Mouse (Mus musculus) forebrain, embryonic 12.5 days (tissue): ENCODE measurements at regions not wholly inside any gene's neighbourhood (a gene's known extent, or its start where the extent isn't known, plus 50 kb on each side); places are given as distances from the start of the nearest gene placed in this dataset.

Experiments used
- ATAC-seq: fragments of 200-750 bp; cut with Nextera tagmentation; 2 replicates; pipeline ENCODE4 v1.8.0; 2017; ENCODE audit warnings: moderate TSS enrichment; ENCODE audit not compliant: low FRiP score
- H3K27ac ChIP-seq: fragments of 300-500 bp; sonication (generic); 2 replicates; pipeline ENCODE4 v1.5.1; 2016; ENCODE audit warnings: mild to moderate bottlenecking
- H3K27me3 ChIP-seq: fragments of 300-500 bp; sonication (generic); 2 replicates; pipeline ENCODE4 v1.6.1; 2016; ENCODE audit warnings: mild to moderate bottlenecking
- H3K36me3 ChIP-seq: fragments of 300-500 bp; sonication (generic); replicated peaks from 2 replicates; pipeline ENCODE4 v1.6.1; 2016; ENCODE audit warnings: mild to moderate bottlenecking
- H3K4me1 ChIP-seq: fragments of 300-500 bp; sonication (generic); 2 replicates; pipeline ENCODE4 v1.6.1; 2016
- H3K4me2 ChIP-seq: fragments of 300-500 bp; sonication (generic); 2 replicates; pipeline ENCODE4 v1.6.1; 2016; ENCODE audit warnings: mild to moderate bottlenecking, moderate library complexity
- H3K4me3 ChIP-seq: fragments of 300-500 bp; sonication (generic); replicated peaks from 2 replicates; pipeline ENCODE4 v1.5.1; 2016; ENCODE audit warnings: mild to moderate bottlenecking
- H3K9ac ChIP-seq: fragments of 300-500 bp; sonication (generic); 2 replicates; pipeline ENCODE4 v1.6.1; 2016; ENCODE audit warnings: mild to moderate bottlenecking
- H3K9me3 ChIP-seq: fragments of 300-500 bp; sonication (generic); 2 replicates; pipeline ENCODE4 v1.6.1; 2016
- WGBS: fragments of 180-500 bp; shearing (Covaris S2); methylation state at CpG from one replicate; pipeline ENCODE4 v1.1.7; 2016; 5-methylcytosine and 5-hydroxymethylcytosine counted together

GRCm38 (mm10) chr11:71541178-71541845, 208.4 kb upstream of the Wscd1 start:
- ATAC-seq, result no peak
- 52% methylated on average over 6 of the region's 6 CpGs for WGBS
- no peak overlapping the region for H3K4me3 ChIP-seq
- H3K9me3 ChIP-seq, result 0 out of 2 replicates have a peak, but pooled peaks cover 9% of the 10 kb centered on the region
- H3K36me3 ChIP-seq, result no peaks in the 10 kb centered on the region
- H3K4me2 ChIP-seq, result no peak overlapping the region
- no peak overlapping the region for H3K27ac ChIP-seq
- H3K4me1 ChIP-seq, result peaks cover 4% of the 10 kb centered on the region; the same call in 1 of the 2 replicates
- H3K9ac ChIP-seq, result no peak overlapping the region
- no peaks in the 10 kb centered on the region for H3K27me3 ChIP-seq

GRCm38 (mm10) chr11:71557412-71557811, 192.3 kb upstream of the Wscd1 start:
- Histone ChIP-seq H3K9ac (no peak overlapping the region), H3K36me3 (no peaks in the 10 kb centered on the region), H3K9me3 (no peaks in the 10 kb centered on the region), H3K4me2 (no peak overlapping the region), H3K4me3 (no peak overlapping the region), H3K4me1 (no peaks in the 10 kb centered on the region), H3K27me3 (no peaks in the 10 kb centered on the region), H3K27ac (no peak overlapping the region)
- no peak for ATAC-seq
- 87% methylated on average over 3 of the region's 3 CpGs for WGBS

GRCm38 (mm10) chr11:71564831-71565230, 184.9 kb upstream of the Wscd1 start:
- no peak overlapping the region for H3K27ac ChIP-seq
- H3K4me2 ChIP-seq, result no peak overlapping the region
- no peaks in the 10 kb centered on the region for H3K4me1 ChIP-seq
- no peaks in the 10 kb centered on the region for H3K36me3 ChIP-seq
- ATAC-seq, result no peak
- H3K9ac ChIP-seq, result no peak overlapping the region
- H3K4me3 ChIP-seq, result no peak overlapping the region
- no peaks in the 10 kb centered on the region for H3K9me3 ChIP-seq
- no peaks in the 10 kb centered on the region for H3K27me3 ChIP-seq

GRCm38 (mm10) chr11:71576801-71577200, 172.9 kb upstream of the Wscd1 start:
- H3K36me3 ChIP-seq, result no peaks in the 10 kb centered on the region
- no peaks in the 10 kb centered on the region for H3K27me3 ChIP-seq
- H3K4me2 ChIP-seq, result no peak overlapping the region
- WGBS, result 68% methylated on average over 5 of the region's 5 CpGs
- H3K4me3 ChIP-seq, result no peak overlapping the region
- H3K27ac ChIP-seq, result no peak overlapping the region
- no peaks in the 10 kb centered on the region for H3K9me3 ChIP-seq
- H3K9ac ChIP-seq, result no peak overlapping the region
- H3K4me1 ChIP-seq, result peaks cover 11% of the 10 kb centered on the region
- no peak for ATAC-seq

GRCm38 (mm10) chr11:71581775-71582174, 167.9 kb upstream of the Wscd1 start:
- Histone ChIP-seq H3K36me3 (no peaks in the 10 kb centered on the region), H3K27me3 (no peaks in the 10 kb centered on the region), H3K9ac (no peak overlapping the region), H3K9me3 (no peaks in the 10 kb centered on the region), H3K27ac (no peak overlapping the region), H3K4me1 (peaks cover 7% of the 10 kb centered on the region), H3K4me3 (no peak overlapping the region), H3K4me2 (no peak overlapping the region)
- 29% methylated on average over 2 of the region's 2 CpGs for WGBS
- ATAC-seq, result peak; percentile 36; the same call in 1 of the 2 replicates

GRCm38 (mm10) chr11:71591014-71591413, 158.7 kb upstream of the Wscd1 start:
- H3K4me1 ChIP-seq, result 0 out of 2 replicates have a peak, but pooled peaks cover 3% of the 10 kb centered on the region
- H3K9ac ChIP-seq, result no peak overlapping the region
- no peaks in the 10 kb centered on the region for H3K27me3 ChIP-seq
- H3K36me3 ChIP-seq, result no peaks in the 10 kb centered on the region
- H3K27ac ChIP-seq, result no peak overlapping the region
- WGBS, result 85% methylated on average over 6 of the region's 6 CpGs
- ATAC-seq, result no peak
- H3K9me3 ChIP-seq, result no peaks in the 10 kb centered on the region
- H3K4me3 ChIP-seq, result no peak overlapping the region
- H3K4me2 ChIP-seq, result no peak overlapping the region

- no peak for ATAC-seq
- Histone ChIP-seq H3K27ac (no peak overlapping the region), H3K9ac (no peak overlapping the region), H3K4me3 (no peak overlapping the region), H3K36me3 (no peaks in the 10 kb centered on the region), H3K4me2 (no peak overlapping the region), H3K4me1 (no peaks in the 10 kb centered on the region), H3K9me3 (no peaks in the 10 kb centered on the region), H3K27me3 (no peaks in the 10 kb centered on the region)
- WGBS, result 62% methylated on average over 6 of the region's 6 CpGs
Observed at GRCm38 (mm10) chr11:71594250-71594847, 155.4 kb upstream of the Wscd1 start.

GRCm38 (mm10) chr11:71597709-71598108, 152.0 kb upstream of the Wscd1 start:
- no peak overlapping the region for H3K9ac ChIP-seq
- no peaks in the 10 kb centered on the region for H3K36me3 ChIP-seq
- no peaks in the 10 kb centered on the region for H3K4me1 ChIP-seq
- H3K27me3 ChIP-seq, result no peaks in the 10 kb centered on the region
- H3K4me2 ChIP-seq, result no peak overlapping the region
- no peak for ATAC-seq
- no peaks in the 10 kb centered on the region for H3K9me3 ChIP-seq
- no peak overlapping the region for H3K27ac ChIP-seq
- 100% methylated on average over 1 of the region's 1 CpGs for WGBS
- H3K4me3 ChIP-seq, result no peak overlapping the region

GRCm38 (mm10) chr11:71610782-71611181, 138.9 kb upstream of the Wscd1 start:
- 54% methylated on average over 9 of the region's 9 CpGs for WGBS
- no peaks in the 10 kb centered on the region for H3K36me3 ChIP-seq
- no peaks in the 10 kb centered on the region for H3K9me3 ChIP-seq
- H3K4me3 ChIP-seq, result no peak overlapping the region
- no peak overlapping the region for H3K9ac ChIP-seq
- no peak overlapping the region for H3K27ac ChIP-seq
- no peak for ATAC-seq
- no peaks in the 10 kb centered on the region for H3K27me3 ChIP-seq
- H3K4me2 ChIP-seq, result no peak overlapping the region
- H3K4me1 ChIP-seq, result no peaks in the 10 kb centered on the region; the same call in 1 of the 2 replicates

- ATAC-seq, result no peak
- no peak overlapping the region for H3K27ac ChIP-seq
- H3K4me1 ChIP-seq, result no peaks in the 10 kb centered on the region; the same call in 1 of the 2 replicates
- no peak overlapping the region for H3K4me3 ChIP-seq
- no peak overlapping the region for H3K4me2 ChIP-seq
- no peak overlapping the region for H3K9ac ChIP-seq
- no peaks in the 10 kb centered on the region for H3K36me3 ChIP-seq
- H3K27me3 ChIP-seq, result no peaks in the 10 kb centered on the region
- no peaks in the 10 kb centered on the region for H3K9me3 ChIP-seq
- WGBS, result 85% methylated on average over 5 of the region's 5 CpGs
Observed at GRCm38 (mm10) chr11:71615526-71615925, 134.2 kb upstream of the Wscd1 start.

GRCm38 (mm10) chr11:71625501-71626191, 124.1 kb upstream of the Wscd1 start:
- 83% methylated on average over 5 of the region's 5 CpGs for WGBS
- H3K9ac ChIP-seq, result no peak overlapping the region
- no peak overlapping the region for H3K4me3 ChIP-seq
- H3K27me3 ChIP-seq, result no peaks in the 10 kb centered on the region
- H3K27ac ChIP-seq, result no peak overlapping the region
- ATAC-seq, result no peak
- no peaks in the 10 kb centered on the region for H3K36me3 ChIP-seq
- no peak overlapping the region for H3K4me2 ChIP-seq
- no peaks in the 10 kb centered on the region for H3K4me1 ChIP-seq
- H3K9me3 ChIP-seq, result no peaks in the 10 kb centered on the region

GRCm38 (mm10) chr11:71636111-71636510, 113.6 kb upstream of the Wscd1 start:
- peaks cover 11% of the 10 kb centered on the region for H3K4me1 ChIP-seq
- H3K36me3 ChIP-seq, result no peaks in the 10 kb centered on the region
- H3K27me3 ChIP-seq, result no peaks in the 10 kb centered on the region
- ATAC-seq, result no peak
- no peak overlapping the region for H3K27ac ChIP-seq
- no peak overlapping the region for H3K9ac ChIP-seq
- no peaks in the 10 kb centered on the region for H3K9me3 ChIP-seq
- no peak overlapping the region for H3K4me2 ChIP-seq
- H3K4me3 ChIP-seq, result no peak overlapping the region
- WGBS, result 85% methylated on average over 1 of the region's 1 CpGs
